Mouse (Mus musculus) lung, postnatal 0 days (tissue): ENCODE results near the gene Dnttip1.

ENCODE experiments used
- CTCF ChIP-seq: IDR thresholded peaks from 2 replicates; pipeline ENCODE4 v1.5.1; 2016; ENCODE audit warnings: antibody characterized with exemption, mild to moderate bottlenecking
- EP300 ChIP-seq: IDR thresholded peaks from 2 replicates; pipeline ENCODE4 v1.6.1; 2016; ENCODE audit warnings: antibody characterized with exemption, mild to moderate bottlenecking, control low read depth

GRCm38 (mm10) chr2:164781876-164782275 is 36.1 kb downstream of the Dnttip1 start:
- no peak for TF ChIP-seq CTCF
- no peak for TF ChIP-seq EP300
